Comparison of ENCODE assay signal across 8 mouse cellular contexts in genomic region chr13:71105229-71105838, GRCm38 (mm10).
DNase-seq lines count a peak whose midpoint lies in the region; ATAC-seq and TF ChIP-seq lines count a peak whose summit lies in the region.

No protein-coding gene starts in this region.

- no peak overlapping the region for H3K27ac ChIP-seq in cortical plate, adult 2 months (ENCODE audit: insufficient read depth, low read length)
- H3K27ac ChIP-seq in kidney, adult 2 months (ENCODE audit: insufficient read depth, low read depth, low read length): no peak overlapping the region
- H3K27ac ChIP-seq in limb, embryonic 10.5 days: no peak overlapping the region
- peak overlapping the region; percentile 65 for H3K27ac ChIP-seq in midbrain, embryonic 15.5 days

- no peaks in the 10 kb centered on the region for H3K36me3 ChIP-seq in kidney, adult 2 months (ENCODE audit: control insufficient read depth, insufficient read depth, low read length)
- no peaks in the 10 kb centered on the region for H3K36me3 ChIP-seq in limb, embryonic 10.5 days
- H3K36me3 ChIP-seq in midbrain, embryonic 15.5 days (replicated peaks): no peaks in the 10 kb centered on the region

- no peaks in the 10 kb centered on the region for H3K27me3 ChIP-seq in kidney, adult 2 months (replicated peaks; ENCODE audit: control insufficient read depth, insufficient read depth, low read length)
- peaks cover 61% of the 10 kb centered on the region for H3K27me3 ChIP-seq in limb, embryonic 10.5 days (ENCODE audit: low read depth, poor library complexity, severe bottlenecking)
- H3K27me3 ChIP-seq in midbrain, embryonic 15.5 days (replicated peaks): 0 out of 2 replicates have a peak, but pooled peaks cover 11% of the 10 kb centered on the region

- 15% methylated on average over 18 of the region's 18 CpGs for WGBS in kidney, adult 2 months
- WGBS in limb, embryonic 10.5 days: 10% methylated on average over 18 of the region's 18 CpGs
- 11% methylated on average over 18 of the region's 18 CpGs for WGBS in midbrain, embryonic 15.5 days

- no peaks in the 10 kb centered on the region for H3K9me3 ChIP-seq in limb, embryonic 10.5 days (replicated peaks)
- no peaks in the 10 kb centered on the region for H3K9me3 ChIP-seq in midbrain, embryonic 15.5 days

- peak overlapping the region; percentile 30 for H3K4me3 ChIP-seq in cortical plate, adult 2 months (ENCODE audit: insufficient read depth, low read length)
- no peak overlapping the region for H3K4me3 ChIP-seq in kidney, adult 2 months (ENCODE audit: insufficient read depth, low read depth, low read length)
- H3K4me3 ChIP-seq in limb, embryonic 10.5 days: peak overlapping the region; percentile 39
- peak overlapping the region; percentile 31 for H3K4me3 ChIP-seq in midbrain, embryonic 15.5 days

- H3K9ac ChIP-seq in midbrain, embryonic 15.5 days: peak overlapping the region; percentile 29

- TF ChIP-seq POLR2A in cortical plate, adult 2 months (IDR thresholded peaks at IDR 0.05; ENCODE audit: extremely low read depth, insufficient read depth, low read length): no peak
- TF ChIP-seq POLR2A in kidney, adult 2 months (IDR thresholded peaks at IDR 0.05; ENCODE audit: low read depth, low read length): no peak

- peak; percentile 90 for TF ChIP-seq CTCF in cortical plate, adult 2 months (IDR thresholded peaks at IDR 0.05; ENCODE audit: extremely low read depth, insufficient read depth, low read length)
- TF ChIP-seq CTCF in kidney, adult 2 months (conservative IDR thresholded peaks at IDR 0.05; ENCODE audit: insufficient read depth, insufficient read length, low read depth, low read length): peak; percentile 92

- peak; percentile 1 for DNase-seq in thymus, postnatal 0 days (ENCODE audit: low spot score)
- DNase-seq in thymus, adult 18-20 months: no peak
- DNase-seq in kidney, adult 2 months: peak; percentile 43
- peak; percentile 90 for DNase-seq in limb, embryonic 10.5 days (ENCODE audit: low spot score)
- DNase-seq in testis, postnatal 10 days (ENCODE audit: low spot score): peak; percentile 84

- H3K4me1 ChIP-seq in cortical plate, adult 2 months (ENCODE audit: control insufficient read depth, insufficient read depth, low read length): no peaks in the 10 kb centered on the region; the same call in 1 of the 2 replicates
- no peaks in the 10 kb centered on the region for H3K4me1 ChIP-seq in kidney, adult 2 months (ENCODE audit: control insufficient read depth, insufficient read depth, low read length)
- H3K4me1 ChIP-seq in limb, embryonic 10.5 days: peaks cover 15% of the 10 kb centered on the region
- peaks cover 17% of the 10 kb centered on the region for H3K4me1 ChIP-seq in midbrain, embryonic 15.5 days

- peak; percentile 80 for ATAC-seq in granulocyte monocyte progenitor cell, adult 5-6 weeks (replicated peaks; ENCODE audit: poor library complexity, severe bottlenecking)
- peak; percentile 92 for ATAC-seq in midbrain, embryonic 15.5 days (replicated peaks)

- H3K4me2 ChIP-seq in midbrain, embryonic 15.5 days: peak overlapping the region; percentile 54

Comparison
In these comparisons a context has a peak if more than half of its experiments do, and no peak if none do; other contexts are left out.
1. DNase-seq: peak in thymus, postnatal 0 days (single experiment), kidney, adult 2 months (single experiment), limb, embryonic 10.5 days (single experiment) and testis, postnatal 10 days (single experiment); none in thymus, adult 18-20 months (0 of 2).